Mouse (Mus musculus) ES-Bruce4 (cell line): ENCODE data around the gene Ldlrad3. TPM values are rescaled to one million over a fixed set of nuclear protein-coding genes. Genes with fewer than 3 reads are reported as not detected.

ENCODE experiments used
- H3K27ac ChIP-seq: 2 replicates; pipeline ENCODE4 v1.5.1; 2012; ENCODE audit warnings: low read length, inconsistent platforms; ENCODE audit not compliant: insufficient read depth
- H3K27me3 ChIP-seq: 2 replicates; pipeline ENCODE4 v1.6.1; 2012; ENCODE audit warnings: mild to moderate bottlenecking, low read length, inconsistent platforms; ENCODE audit not compliant: control insufficient read depth, poor library complexity, insufficient read depth, severe bottlenecking
- H3K36me3 ChIP-seq: 2 replicates; pipeline ENCODE4 v1.6.1; 2012; ENCODE audit warnings: inconsistent platforms, mild to moderate bottlenecking, low read length, moderate library complexity; ENCODE audit not compliant: control insufficient read depth, poor library complexity, insufficient read depth, severe bottlenecking
- H3K4me1 ChIP-seq: one replicate; pipeline ENCODE4 v1.8.1; 2011; ENCODE audit warnings: low read length; ENCODE audit not compliant: control insufficient read depth, insufficient read depth
- H3K4me3 ChIP-seq: 2 replicates; pipeline ENCODE4 v1.5.1; 2011; ENCODE audit warnings: low read depth, mild to moderate bottlenecking, low read length
- H3K9ac ChIP-seq: 2 replicates; pipeline ENCODE4 v1.6.1; 2012; ENCODE audit warnings: low read depth, mild to moderate bottlenecking, inconsistent platforms; ENCODE audit not compliant: poor library complexity, severe bottlenecking
- H3K9me3 ChIP-seq: replicated peaks from 2 replicates; pipeline ENCODE4 v1.6.1; 2012; ENCODE audit warnings: mild to moderate bottlenecking, low read length, inconsistent platforms; ENCODE audit not compliant: control insufficient read depth, poor library complexity, insufficient read depth, severe bottlenecking
- CTCF ChIP-seq: IDR thresholded peaks from one replicate; pipeline ENCODE4 v1.8.1; 2011; ENCODE audit warnings: low read depth, low read length
- EP300 ChIP-seq: IDR thresholded peaks from 2 replicates; pipeline ENCODE4 v1.6.1; 2011; ENCODE audit warnings: low read depth, low read length; ENCODE audit not compliant: insufficient read depth
- POLR2A ChIP-seq: IDR thresholded peaks from one replicate; pipeline ENCODE4 v1.8.1; 2011; ENCODE audit warnings: low read length; ENCODE audit not compliant: insufficient read depth
- polyA plus RNA-seq: library from polyadenylated mRNA; stranded (reverse); fragments of >200 nt; gene quantifications from 2 replicates; pipeline ENCODE4 v1.2.4, GENCODE M21; 2011; ENCODE audit warnings: low read depth; ENCODE audit not compliant: missing spikeins, insufficient read depth, insufficient read length

Ldlrad3 gene
- polyA plus RNA-seq, 1 experiment = 15.7 TPM

- no peaks in the 10 kb centered on the region for H3K36me3 ChIP-seq
- no peak overlapping the region for H3K27ac ChIP-seq
- H3K27me3 ChIP-seq = no peaks in the 10 kb centered on the region
- H3K4me1 ChIP-seq = peaks cover 2% of the 10 kb centered on the region
- no peak overlapping the region for H3K9ac ChIP-seq
- H3K4me3 ChIP-seq = no peak overlapping the region
- H3K9me3 ChIP-seq = no peaks in the 10 kb centered on the region
- TF ChIP-seq CTCF (no peak), POLR2A (no peak), EP300 (no peak)
Observed at GRCm38 (mm10) chr2:102202211-102202770, 16.1 kb upstream of the Ldlrad3 start.

- no peak overlapping the region for H3K4me3 ChIP-seq
- TF ChIP-seq CTCF (no peak), EP300 (no peak), POLR2A (no peak)
- H3K4me1 ChIP-seq = peaks cover 2% of the 10 kb centered on the region
Observed at GRCm38 (mm10) chr2:102201198-102201948, 15.2 kb upstream of the Ldlrad3 start.

GRCm38 (mm10) chr2:102197332-102197731 lies 11.1 kb upstream of the Ldlrad3 start:
- Histone ChIP-seq H3K4me3 (no peak overlapping the region), H3K4me1 (peaks cover 2% of the 10 kb centered on the region), H3K27ac (no peak overlapping the region), H3K36me3 (no peaks in the 10 kb centered on the region), H3K27me3 (no peaks in the 10 kb centered on the region), H3K9ac (no peak overlapping the region), H3K9me3 (no peaks in the 10 kb centered on the region)
- TF ChIP-seq EP300 = no peak
- no peak for TF ChIP-seq CTCF
- TF ChIP-seq POLR2A = no peak

More at GRCm38 (mm10) chr2:102201198-102201948, 15.2 kb upstream of the Ldlrad3 start:
- Histone ChIP-seq H3K9me3 (no peaks in the 10 kb centered on the region), H3K36me3 (no peaks in the 10 kb centered on the region), H3K27me3 (no peaks in the 10 kb centered on the region), H3K27ac (no peak overlapping the region), H3K9ac (no peak overlapping the region)

- TF ChIP-seq CTCF = no peak
- no peak for TF ChIP-seq EP300
- no peak for TF ChIP-seq POLR2A
- no peaks in the 10 kb centered on the region for H3K36me3 ChIP-seq
- H3K4me1 ChIP-seq = peaks cover 2% of the 10 kb centered on the region
- no peak overlapping the region for H3K27ac ChIP-seq
- H3K9ac ChIP-seq = no peak overlapping the region
- H3K27me3 ChIP-seq = no peaks in the 10 kb centered on the region
- no peaks in the 10 kb centered on the region for H3K9me3 ChIP-seq
- H3K4me3 ChIP-seq = no peak overlapping the region
Observed at GRCm38 (mm10) chr2:102196709-102197108, 10.5 kb upstream of the Ldlrad3 start.

- no peak overlapping the region for H3K27ac ChIP-seq
- H3K9me3 ChIP-seq = no peaks in the 10 kb centered on the region
- no peak for TF ChIP-seq CTCF
- TF ChIP-seq EP300 = no peak
- no peak for TF ChIP-seq POLR2A
- no peak overlapping the region for H3K4me3 ChIP-seq
- H3K27me3 ChIP-seq = no peaks in the 10 kb centered on the region
- H3K36me3 ChIP-seq = no peaks in the 10 kb centered on the region
- H3K4me1 ChIP-seq = peaks cover 2% of the 10 kb centered on the region
- no peak overlapping the region for H3K9ac ChIP-seq
Observed at GRCm38 (mm10) chr2:102195494-102195893, 9.3 kb upstream of the Ldlrad3 start.

GRCm38 (mm10) chr2:102194247-102194646 lies 8.1 kb upstream of the Ldlrad3 start:
- H3K9me3 ChIP-seq = no peaks in the 10 kb centered on the region
- H3K27me3 ChIP-seq = no peaks in the 10 kb centered on the region
- TF ChIP-seq EP300 = no peak
- TF ChIP-seq POLR2A = no peak
- TF ChIP-seq CTCF = no peak
- H3K4me1 ChIP-seq = no peaks in the 10 kb centered on the region
- no peak overlapping the region for H3K27ac ChIP-seq
- no peak overlapping the region for H3K9ac ChIP-seq
- no peak overlapping the region for H3K4me3 ChIP-seq
- no peaks in the 10 kb centered on the region for H3K36me3 ChIP-seq
